Mouse (Mus musculus): ENCODE data around the gene Zcchc7.
"Not testable (repeated sequence)": the region's sequence is repeated elsewhere in the genome, so short reads cannot be mapped to it uniquely, and the experiment has no call there.

GRCm38 (mm10) chr4:44757131-44757530, 1.5 kb downstream of the Zcchc7 start:
- not testable (repeated sequence) for TF ChIP-seq CTCF (IDR thresholded peaks at IDR 0.05; ENCODE audit: control insufficient read depth, insufficient read depth, low read length); POLR2A (IDR thresholded peaks at IDR 0.05; ENCODE audit: borderline replicate concordance, control insufficient read depth, low read depth, low read length)

All from bone marrow, adult 2 months (tissue).